Mouse (Mus musculus) liver, postnatal 0 days (tissue): ENCODE results near the gene Klhl10. TPM values are rescaled to one million over a fixed set of nuclear protein-coding genes. Genes with fewer than 3 reads are reported as not detected.

ENCODE experiments used
- ATAC-seq: fragments of 200-750 bp; cut with Nextera tagmentation; 2 replicates; pipeline ENCODE4 v1.8.0; 2017; ENCODE audit warnings: mild to moderate bottlenecking, moderate library complexity
- DNase-seq: peaks from one replicate; pipeline ENCODE4 v3.0.0-alpha.2; 2016
- H3K27ac ChIP-seq: fragments of 300-500 bp; sonication (generic); 2 replicates; pipeline ENCODE4 v1.5.1; 2014; ENCODE audit warnings: antibody characterized with exemption, moderate library complexity, mild to moderate bottlenecking, low read depth
- H3K27me3 ChIP-seq: fragments of 300-500 bp; sonication (generic); 2 replicates; pipeline ENCODE4 v1.6.1; 2014; ENCODE audit warnings: low read length, control low read depth, mixed read lengths; ENCODE audit not compliant: insufficient read depth
- H3K36me3 ChIP-seq: fragments of 300-500 bp; sonication (generic); replicated peaks from 2 replicates; pipeline ENCODE4 v1.6.1; 2014; ENCODE audit warnings: mild to moderate bottlenecking, control low read depth, low read length, moderate library complexity, mixed read lengths; ENCODE audit not compliant: insufficient read depth
- H3K4me1 ChIP-seq: fragments of 300-500 bp; sonication (generic); 2 replicates; pipeline ENCODE4 v1.6.1; 2014; ENCODE audit warnings: antibody characterized with exemption, mild to moderate bottlenecking, control low read depth; ENCODE audit not compliant: insufficient read depth
- H3K4me2 ChIP-seq: fragments of 300-500 bp; sonication (generic); 2 replicates; pipeline ENCODE4 v1.6.1; 2014; ENCODE audit warnings: low read depth, mild to moderate bottlenecking, low read length, moderate library complexity, mixed read lengths
- H3K4me3 ChIP-seq: fragments of 300-500 bp; sonication (generic); 2 replicates; pipeline ENCODE4 v1.5.1; 2014; ENCODE audit warnings: low read depth, low read length
- H3K9ac ChIP-seq: fragments of 300-500 bp; sonication (generic); replicated peaks from 2 replicates; pipeline ENCODE4 v1.6.1; 2014; ENCODE audit warnings: mild to moderate bottlenecking, moderate library complexity
- H3K9me3 ChIP-seq: fragments of 300-500 bp; sonication (generic); 2 replicates; pipeline ENCODE4 v1.6.1; 2016; ENCODE audit warnings: mild to moderate bottlenecking, control low read depth, low read length, mixed read lengths
- CTCF ChIP-seq: sonication (generic); IDR thresholded peaks from 2 replicates; pipeline ENCODE4 v1.5.1; 2016; ENCODE audit warnings: antibody characterized with exemption, low read depth
- EP300 ChIP-seq: IDR thresholded peaks from 2 replicates; pipeline ENCODE4 v1.6.1; 2016; ENCODE audit warnings: antibody characterized with exemption, low read depth, mild to moderate bottlenecking
- WGBS: fragments of 180-500 bp; shearing (Covaris S2); extraction: QIAGEN DNeasy Blood & Tissue Kit; methylation state at CpG from one replicate; pipeline ENCODE4 v1.1.7; 2014; ENCODE audit not compliant: insufficient replicate concordance; 5-methylcytosine and 5-hydroxymethylcytosine counted together
- microRNA-seq: library from miRNA; unstranded; fragments of <30 nt; microRNA quantifications from one replicate; pipeline ENCODE4, GENCODE M21; 2016
- polyA plus RNA-seq: library from polyadenylated mRNA; unstranded; fragments of >200 nt; fragmentation: Nextera tagmentation; extraction: Ambion mirVana; gene quantifications from 2 replicates; pipeline ENCODE4 v1.2.1, GENCODE M21; 2015

The Klhl10 gene
- polyA plus RNA-seq, 1 experiment from 2014 or later: 0.07 TPM

- Histone ChIP-seq H3K4me2 (no peak overlapping the region), H3K27me3 (no peaks in the 10 kb centered on the region), H3K9me3 (no peaks in the 10 kb centered on the region), H3K9ac (no peak overlapping the region), H3K27ac (no peak overlapping the region), H3K36me3 (peaks cover 78% of the 10 kb centered on the region), H3K4me3 (no peak overlapping the region), H3K4me1 (no peaks in the 10 kb centered on the region)
- 88% methylated on average over 12 of the region's 12 CpGs for WGBS
- DNase-seq (no peak), ATAC-seq (no peak)
- no peak for TF ChIP-seq CTCF
- TF ChIP-seq EP300: no peak
These were observed 63.4 kb downstream of the Klhl10 start for GRCm38 (mm10) chr11:100504990-100505660.

- no peak overlapping the region for H3K9ac ChIP-seq
- H3K4me2 ChIP-seq: no peak overlapping the region
- ATAC-seq: no peak
- no peaks in the 10 kb centered on the region for H3K4me1 ChIP-seq
- H3K9me3 ChIP-seq: no peaks in the 10 kb centered on the region
- peaks cover 74% of the 10 kb centered on the region for H3K36me3 ChIP-seq
- no peak overlapping the region for H3K4me3 ChIP-seq
- WGBS: 89% methylated on average over 8 of the region's 8 CpGs
- TF ChIP-seq CTCF (no peak), EP300 (no peak)
- no peak for DNase-seq
- H3K27me3 ChIP-seq: no peaks in the 10 kb centered on the region
- H3K27ac ChIP-seq: no peak overlapping the region
These were observed 64.3 kb downstream of the Klhl10 start for GRCm38 (mm10) chr11:100505997-100506396.

Small RNAs within 50 kb of the gene (microRNA-seq; reads per million reads assigned to microRNA genes)
- not detected for gene Gm27374
- gene Mir7116: 4.5 reads per million, percentile 6 among the genes with 10 or more reads in this experiment

Other genes starting within 250 kb of the Klhl10 start
- gene Krt9, start 248.7 kb upstream of the Klhl10 start, polyA plus RNA-seq: not detected in 2 replicates
- gene Krt14, start 234.4 kb upstream of the Klhl10 start, polyA plus RNA-seq: 0.32 and 1.2 TPM in 2 replicates
- gene Krt16, start 193.0 kb upstream of the Klhl10 start, polyA plus RNA-seq: not detected in 2 replicates
- gene Krt17, start 180.9 kb upstream of the Klhl10 start, polyA plus RNA-seq: 0.08 and 0.09 TPM in 2 replicates
- gene Krt42, start 172.0 kb upstream of the Klhl10 start, polyA plus RNA-seq: not detected in 2 replicates
- 1,752 and 1,956 TPM in 2 replicates for gene Eif1, start 122.0 kb upstream of the Klhl10 start, polyA plus RNA-seq
- not detected in 2 replicates for gene Gast, start 107.5 kb upstream of the Klhl10 start, polyA plus RNA-seq
- gene Hap1, start 85.8 kb upstream of the Klhl10 start, polyA plus RNA-seq: 0.78 and 0.81 TPM in 2 replicates
- 17.5 and 18.9 TPM in 2 replicates for gene Jup, start 44.2 kb upstream of the Klhl10 start, polyA plus RNA-seq
- gene P3h4, start 27.1 kb upstream of the Klhl10 start, polyA plus RNA-seq: 3.4 and 4.6 TPM in 2 replicates
- 7.4 and 9.0 TPM in 2 replicates for gene Fkbp10, start 26.2 kb upstream of the Klhl10 start, polyA plus RNA-seq
- 11.1 and 11.9 TPM in 2 replicates for gene Nt5c3b, start 109 bp upstream of the Klhl10 start, polyA plus RNA-seq
- 0.88 and 1.3 TPM in 2 replicates for gene Klhl11, start 30.8 kb downstream of the Klhl10 start, polyA plus RNA-seq
- 24.4 and 29.8 TPM in 2 replicates for gene Acly, start 86.1 kb downstream of the Klhl10 start, polyA plus RNA-seq
- 0.11 and 0.22 TPM in 2 replicates for gene Ttc25, start 103.7 kb downstream of the Klhl10 start, polyA plus RNA-seq
- gene Cnp, start 133.0 kb downstream of the Klhl10 start, polyA plus RNA-seq: 20.2 and 21.9 TPM in 2 replicates
- 18.3 and 19.2 TPM in 2 replicates for gene Nkiras2, start 177.3 kb downstream of the Klhl10 start, polyA plus RNA-seq
- gene Dnajc7, start 178.3 kb downstream of the Klhl10 start, polyA plus RNA-seq: 45.1 and 49.1 TPM in 2 replicates